Mouse (Mus musculus) liver, embryonic 14.5 days (tissue): ENCODE data around the gene Vmn2r89. TPM values are rescaled to one million over a fixed set of nuclear protein-coding genes. Genes with fewer than 3 reads are reported as not detected.
"Not testable (repeated sequence)": the region's sequence is repeated elsewhere in the genome, so short reads cannot be mapped to it uniquely, and the experiment has no call there.

ENCODE experiments used
- ATAC-seq: fragments of 200-750 bp; cut with Nextera tagmentation; 2 replicates; pipeline ENCODE4 v1.8.0; 2017; ENCODE audit warnings: moderate number of reproducible peaks, mild to moderate bottlenecking, moderate library complexity; ENCODE audit not compliant: insufficient read depth
- DNase-seq, 3 experiments: peaks; one replicate each; pipeline ENCODE4 v3.0.0-alpha.2; 2012 to 2013; ENCODE audit warnings: low read depth in 3 of 3, low spot score in 3 of 3
- H3K27ac ChIP-seq: fragments of 300-500 bp; sonication (generic); 2 replicates; pipeline ENCODE4 v1.5.1; 2014; ENCODE audit warnings: moderate library complexity, mild to moderate bottlenecking, control low read depth, inconsistent platforms
- H3K27me3 ChIP-seq: fragments of 300-500 bp; sonication (generic); 2 replicates; pipeline ENCODE4 v1.6.1; 2014; ENCODE audit warnings: mild to moderate bottlenecking, low read length, moderate library complexity; ENCODE audit not compliant: control insufficient read depth, insufficient read depth
- H3K36me3 ChIP-seq: fragments of 300-500 bp; sonication (generic); replicated peaks from 2 replicates; pipeline ENCODE4 v1.6.1; 2014; ENCODE audit warnings: low read depth; ENCODE audit not compliant: control insufficient read depth, insufficient read depth
- H3K4me1 ChIP-seq, 2 experiments: fragments of 200-500 bp in 1 of 2; fragments of 300-500 bp in 1 of 2; sonication (generic) in 1 of 2; replicated peaks; 2 replicates each; pipeline ENCODE4 v1.6.1; 2012 to 2014; ENCODE audit warnings: antibody characterized with exemption in 1 of 2, inconsistent platforms in 1 of 2, low read length in 1 of 2; ENCODE audit not compliant: control insufficient read depth in 2 of 2, insufficient read depth in 2 of 2
- H3K4me2 ChIP-seq: fragments of 300-500 bp; sonication (generic); 2 replicates; pipeline ENCODE4 v1.6.1; 2014; ENCODE audit warnings: low read depth, mild to moderate bottlenecking, control low read depth, moderate library complexity
- H3K4me3 ChIP-seq, 2 experiments: fragments of 200-500 bp in 1 of 2; fragments of 300-500 bp in 1 of 2; sonication (generic) in 1 of 2; 2 replicates each; pipeline ENCODE4 v1.5.1; 2012 to 2014; ENCODE audit warnings: low read depth in 2 of 2, low read length in 2 of 2, mild to moderate bottlenecking in 2 of 2, control low read depth in 1 of 2, inconsistent platforms in 1 of 2, moderate library complexity in 1 of 2; ENCODE audit not compliant: insufficient read depth in 1 of 2
- H3K9ac ChIP-seq: fragments of 300-500 bp; sonication (generic); replicated peaks from 2 replicates; pipeline ENCODE4 v1.6.1; 2014; ENCODE audit warnings: mild to moderate bottlenecking, control low read depth, moderate library complexity
- H3K9me3 ChIP-seq: fragments of 300-500 bp; sonication (generic); 2 replicates; pipeline ENCODE4 v1.6.1; 2016; ENCODE audit warnings: low read length, mixed read lengths; ENCODE audit not compliant: control insufficient read depth
- CTCF ChIP-seq: IDR thresholded peaks from 2 replicates; pipeline ENCODE4 v1.5.1; 2016; ENCODE audit warnings: antibody characterized with exemption, low read depth, control low read depth
- EP300 ChIP-seq: IDR thresholded peaks from 2 replicates; pipeline ENCODE4 v1.6.1; 2016; ENCODE audit warnings: antibody characterized with exemption, low read depth
- WGBS: fragments of 180-500 bp; shearing (Covaris S2); extraction: QIAGEN DNeasy Blood & Tissue Kit; methylation state at CpG from one replicate; pipeline ENCODE4 v1.1.7; 2014; ENCODE audit not compliant: insufficient replicate concordance; 5-methylcytosine and 5-hydroxymethylcytosine counted together
- polyA plus RNA-seq, 2 experiments: library from polyadenylated mRNA; depleted of rRNA in 1 of 2; stranded (reverse) in 1 of 2; unstranded in 1 of 2; fragments of >200 nt; fragmentation: Nextera tagmentation in 1 of 2; extraction: Ambion mirVana in 1 of 2; gene quantifications; 2 replicates each; pipeline versions ENCODE4 v1.2.1 to v1.2.3; 2012 to 2014

Vmn2r89 gene
- polyA plus RNA-seq (2012; rRNA removed) (not detected in 2 replicates), polyA plus RNA-seq (2014; fragmentation: Nextera tagmentation; extraction: Ambion mirVana) (not detected in 2 replicates)

DNA sequence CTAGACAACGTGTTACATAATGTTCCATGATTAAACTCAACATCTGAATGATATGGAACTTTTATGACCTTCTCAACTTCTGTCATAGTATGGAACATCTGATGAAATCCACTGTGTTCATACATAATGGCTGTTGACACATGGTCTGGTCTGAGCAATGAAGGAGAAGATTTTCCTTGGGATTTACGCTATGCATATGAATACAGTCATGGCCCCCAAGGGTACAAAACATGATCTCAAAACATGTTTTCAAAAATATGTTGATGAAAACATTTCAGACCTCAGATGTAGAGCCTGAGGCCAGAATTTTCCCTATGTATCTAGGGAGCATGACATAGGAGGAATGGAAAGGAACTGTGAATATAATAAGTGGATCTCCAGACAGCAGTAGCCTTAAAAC lies at the start of gene Vmn2r89:
Vmn2r89 (plus strand) TSS at position 301 of the 400 bp plus-strand sequence.
- not testable (repeated sequence) for H3K9me3 ChIP-seq, H3K4me3 ChIP-seq, H3K27me3 ChIP-seq, H3K36me3 ChIP-seq, ATAC-seq, H3K4me2 ChIP-seq, H3K9ac ChIP-seq, H3K4me1 ChIP-seq, DNase-seq, H3K27ac ChIP-seq
- WGBS: 53% methylated on average over 2 of the region's 2 CpGs

DNA sequence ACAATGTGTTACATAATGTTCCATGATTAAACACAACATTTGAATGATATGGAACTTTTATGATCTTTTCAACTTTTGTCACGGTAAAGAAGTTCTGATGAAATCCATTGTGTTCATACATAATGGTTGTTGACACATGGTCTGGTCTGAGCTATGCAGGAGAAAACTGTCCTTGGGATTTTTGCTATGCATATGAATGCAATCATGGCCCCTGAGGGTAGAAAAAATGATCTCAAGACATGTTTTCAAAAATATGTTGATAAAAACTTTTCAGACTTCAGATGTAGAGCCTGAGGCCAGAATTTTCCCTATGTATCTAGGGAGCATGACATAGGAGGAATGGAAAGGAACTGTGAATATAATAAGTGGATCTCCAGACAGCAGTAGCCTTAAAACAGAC lies 41.1 kb upstream of the Vmn2r89 start, which contains the start of gene Vmn2r88:
Vmn2r88 (plus strand) TSS at position 301 of the 400 bp plus-strand sequence.
- ATAC-seq (no peak), DNase-seq (no peak)
- H3K4me3 ChIP-seq: no peak within 1 kb of the TSS
- H3K4me2 ChIP-seq: no peak within 1 kb of the TSS
- H3K4me1 ChIP-seq: no peaks in the 10 kb centered on the region
- H3K9ac ChIP-seq: no peak within 1 kb of the TSS
- TF ChIP-seq EP300: no peak
- TF ChIP-seq CTCF: no peak
- no peak within 1 kb of the TSS for H3K27ac ChIP-seq
- 56% methylated on average over 1 of the region's 1 CpGs for WGBS
- no peaks in the 10 kb centered on the region for H3K27me3 ChIP-seq
- no peaks in the 10 kb centered on the region for H3K36me3 ChIP-seq
- H3K9me3 ChIP-seq: no peaks in the 10 kb centered on the region

DNA sequence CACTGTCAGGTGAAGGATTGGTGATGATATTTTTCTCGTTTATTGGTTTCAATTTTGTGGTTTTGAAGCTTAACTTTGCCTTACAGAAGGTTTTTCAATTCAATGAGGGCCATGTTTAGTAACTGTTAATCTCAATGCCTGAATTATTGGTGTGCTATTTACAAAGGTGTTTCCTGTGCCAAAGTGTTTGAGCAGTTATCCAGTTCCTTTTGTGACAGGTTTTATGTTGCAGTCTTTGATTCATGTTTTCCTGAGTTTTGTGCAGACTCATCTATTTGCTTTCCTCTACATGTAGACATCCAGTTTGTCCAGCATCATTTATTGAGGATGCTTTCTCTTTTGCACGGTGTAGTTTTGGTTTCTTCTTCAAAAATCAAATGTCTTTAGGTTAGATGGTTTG lies 27.8 kb upstream of the Vmn2r89 start:
- H3K27ac ChIP-seq: no peak overlapping the region
- no peaks in the 10 kb centered on the region for H3K9me3 ChIP-seq
- H3K36me3 ChIP-seq: no peaks in the 10 kb centered on the region
- no peak for DNase-seq
- no peak overlapping the region for H3K4me2 ChIP-seq
- H3K4me3 ChIP-seq: no peak overlapping the region
- no peaks in the 10 kb centered on the region for H3K27me3 ChIP-seq
- no peaks in the 10 kb centered on the region for H3K4me1 ChIP-seq
- no peak overlapping the region for H3K9ac ChIP-seq
- TF ChIP-seq CTCF (no peak), EP300 (no peak)
- ATAC-seq: no peak
- 24% methylated on average over 2 of the region's 2 CpGs for WGBS

DNA sequence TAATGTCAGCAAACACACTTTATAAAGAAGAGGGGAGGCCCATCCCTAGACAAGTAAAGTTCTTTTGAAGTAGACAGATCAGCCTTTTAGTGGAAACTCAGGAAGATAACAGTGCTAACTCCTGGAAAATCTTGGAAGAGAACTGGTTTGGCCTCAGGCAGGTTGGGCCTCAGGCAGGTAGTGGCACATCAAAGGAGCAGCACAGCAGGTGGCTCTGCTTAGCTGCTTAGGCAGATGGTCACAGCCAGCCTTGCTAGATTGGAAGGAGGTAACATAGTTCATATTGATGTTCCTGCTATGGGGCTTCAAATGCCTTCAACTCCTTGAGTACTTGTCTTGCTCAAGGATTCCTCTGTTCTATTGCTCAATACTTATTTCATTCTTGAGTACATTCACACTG lies 21.5 kb upstream of the Vmn2r89 start:
- not testable (repeated sequence) for H3K36me3 ChIP-seq, H3K4me3 ChIP-seq, H3K27ac ChIP-seq, H3K4me1 ChIP-seq, DNase-seq, ATAC-seq, H3K9ac ChIP-seq, H3K4me2 ChIP-seq, H3K9me3 ChIP-seq, H3K27me3 ChIP-seq

DNA sequence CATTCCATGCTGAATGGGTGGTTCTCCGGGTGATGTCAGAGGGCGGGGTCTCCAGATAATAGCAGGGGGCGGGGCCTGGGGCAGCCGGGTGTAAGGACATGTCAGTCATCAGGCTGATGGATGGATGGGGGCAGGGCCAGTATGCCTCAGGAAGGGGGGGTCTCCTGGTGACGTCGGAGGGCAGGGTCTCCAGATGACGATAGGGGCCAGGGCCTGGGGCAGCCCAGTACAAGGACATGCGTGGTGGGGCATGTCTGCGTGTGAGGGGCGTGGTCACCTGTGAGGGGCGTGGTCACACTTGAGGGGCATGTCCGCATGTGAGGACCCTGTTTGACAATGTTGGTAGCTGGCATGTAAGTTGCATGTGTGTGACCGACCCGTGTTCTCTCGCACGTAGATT lies 17.1 kb upstream of the Vmn2r89 start:
- no peak for DNase-seq
- no peaks in the 10 kb centered on the region for H3K4me1 ChIP-seq
- no peak overlapping the region for H3K4me2 ChIP-seq
- H3K27ac ChIP-seq: no peak overlapping the region
- H3K36me3 ChIP-seq: no peaks in the 10 kb centered on the region
- WGBS: 79% methylated on average over 16 of the region's 16 CpGs
- no peak overlapping the region for H3K4me3 ChIP-seq
- ATAC-seq: no peak
- no peaks in the 10 kb centered on the region for H3K27me3 ChIP-seq
- H3K9me3 ChIP-seq: peaks cover 12% of the 10 kb centered on the region
- TF ChIP-seq CTCF: no peak
- no peak for TF ChIP-seq EP300
- no peak overlapping the region for H3K9ac ChIP-seq
